Mouse (Mus musculus): ENCODE measurements around the gene Cacna1g. TPM values are rescaled to one million over a fixed set of nuclear protein-coding genes. Genes with fewer than 3 reads are reported as not detected.

Cacna1g gene
- polyA plus RNA-seq, 1 experiment, result 3.4 TPM

GRCm38 (mm10) chr11:94379061-94379460, 94.9 kb downstream of the Cacna1g start:
- H3K4me3 ChIP-seq (ENCODE audit: control insufficient read depth, low read depth, low read length), result no peak overlapping the region
- TF ChIP-seq CTCF (IDR thresholded peaks at IDR 0.05; ENCODE audit: control insufficient read depth, insufficient read depth, insufficient replicate concordance, low read depth, low read length), result no peak
- TF ChIP-seq POLR2A (IDR thresholded peaks at IDR 0.05; ENCODE audit: control insufficient read depth, low read depth, low read length), result no peak
- H3K36me3 ChIP-seq (ENCODE audit: control insufficient read depth, insufficient read depth, low read length), result no peaks in the 10 kb centered on the region
- no peaks in the 10 kb centered on the region for H3K4me1 ChIP-seq (ENCODE audit: control insufficient read depth, insufficient read depth, low read length)
- H3K27ac ChIP-seq (ENCODE audit: control insufficient read depth, insufficient read depth, low read depth, low read length), result no peak overlapping the region
- H3K27me3 ChIP-seq (ENCODE audit: control insufficient read depth, insufficient read depth, low read length), result no peaks in the 10 kb centered on the region

GRCm38 (mm10) chr11:94374276-94374948, 99.6 kb downstream of the Cacna1g start:
- H3K36me3 ChIP-seq (ENCODE audit: control insufficient read depth, insufficient read depth, low read length), result no peaks in the 10 kb centered on the region
- no peak overlapping the region for H3K27ac ChIP-seq (ENCODE audit: control insufficient read depth, insufficient read depth, low read depth, low read length)
- H3K27me3 ChIP-seq (ENCODE audit: control insufficient read depth, insufficient read depth, low read length), result no peaks in the 10 kb centered on the region
- no peak overlapping the region for H3K4me3 ChIP-seq (ENCODE audit: control insufficient read depth, low read depth, low read length)
- no peak for TF ChIP-seq CTCF (IDR thresholded peaks at IDR 0.05; ENCODE audit: control insufficient read depth, insufficient read depth, insufficient replicate concordance, low read depth, low read length)
- TF ChIP-seq POLR2A (IDR thresholded peaks at IDR 0.05; ENCODE audit: control insufficient read depth, low read depth, low read length), result no peak
- H3K4me1 ChIP-seq (ENCODE audit: control insufficient read depth, insufficient read depth, low read length), result no peaks in the 10 kb centered on the region

- no peaks in the 10 kb centered on the region for H3K27me3 ChIP-seq (ENCODE audit: control insufficient read depth, insufficient read depth, low read length)
- H3K27ac ChIP-seq (ENCODE audit: control insufficient read depth, insufficient read depth, low read depth, low read length), result no peak overlapping the region
- H3K4me3 ChIP-seq (ENCODE audit: control insufficient read depth, low read depth, low read length), result no peak overlapping the region
- H3K4me1 ChIP-seq (ENCODE audit: control insufficient read depth, insufficient read depth, low read length), result no peaks in the 10 kb centered on the region
- no peak for TF ChIP-seq POLR2A (IDR thresholded peaks at IDR 0.05; ENCODE audit: control insufficient read depth, low read depth, low read length)
- no peak for TF ChIP-seq CTCF (IDR thresholded peaks at IDR 0.05; ENCODE audit: control insufficient read depth, insufficient read depth, insufficient replicate concordance, low read depth, low read length)
- H3K36me3 ChIP-seq (ENCODE audit: control insufficient read depth, insufficient read depth, low read length), result no peaks in the 10 kb centered on the region
These were observed 103.2 kb downstream of the Cacna1g start for GRCm38 (mm10) chr11:94370809-94371208.

GRCm38 (mm10) chr11:94369981-94370380, 104.0 kb downstream of the Cacna1g start:
- Histone ChIP-seq H3K27ac (ENCODE audit: control insufficient read depth, insufficient read depth, low read depth, low read length) (no peak overlapping the region), H3K36me3 (ENCODE audit: control insufficient read depth, insufficient read depth, low read length) (no peaks in the 10 kb centered on the region), H3K27me3 (ENCODE audit: control insufficient read depth, insufficient read depth, low read length) (no peaks in the 10 kb centered on the region), H3K4me1 (ENCODE audit: control insufficient read depth, insufficient read depth, low read length) (no peaks in the 10 kb centered on the region), H3K4me3 (ENCODE audit: control insufficient read depth, low read depth, low read length) (no peak overlapping the region)
- TF ChIP-seq POLR2A (IDR thresholded peaks at IDR 0.05; ENCODE audit: control insufficient read depth, low read depth, low read length) (no peak), CTCF (IDR thresholded peaks at IDR 0.05; ENCODE audit: control insufficient read depth, insufficient read depth, insufficient replicate concordance, low read depth, low read length) (no peak)

GRCm38 (mm10) chr11:94365340-94365739, 108.7 kb downstream of the Cacna1g start:
- TF ChIP-seq CTCF (IDR thresholded peaks at IDR 0.05; ENCODE audit: control insufficient read depth, insufficient read depth, insufficient replicate concordance, low read depth, low read length) (no peak), POLR2A (IDR thresholded peaks at IDR 0.05; ENCODE audit: control insufficient read depth, low read depth, low read length) (no peak)
- Histone ChIP-seq H3K4me3 (ENCODE audit: control insufficient read depth, low read depth, low read length) (no peak overlapping the region), H3K27me3 (ENCODE audit: control insufficient read depth, insufficient read depth, low read length) (no peaks in the 10 kb centered on the region), H3K27ac (ENCODE audit: control insufficient read depth, insufficient read depth, low read depth, low read length) (no peak overlapping the region), H3K4me1 (ENCODE audit: control insufficient read depth, insufficient read depth, low read length) (no peaks in the 10 kb centered on the region), H3K36me3 (ENCODE audit: control insufficient read depth, insufficient read depth, low read length) (no peaks in the 10 kb centered on the region)

GRCm38 (mm10) chr11:94363690-94364089, 110.3 kb downstream of the Cacna1g start:
- H3K27ac ChIP-seq (ENCODE audit: control insufficient read depth, insufficient read depth, low read depth, low read length), result no peak overlapping the region
- H3K4me1 ChIP-seq (ENCODE audit: control insufficient read depth, insufficient read depth, low read length), result no peaks in the 10 kb centered on the region
- TF ChIP-seq POLR2A (IDR thresholded peaks at IDR 0.05; ENCODE audit: control insufficient read depth, low read depth, low read length), result no peak
- no peak for TF ChIP-seq CTCF (IDR thresholded peaks at IDR 0.05; ENCODE audit: control insufficient read depth, insufficient read depth, insufficient replicate concordance, low read depth, low read length)
- H3K36me3 ChIP-seq (ENCODE audit: control insufficient read depth, insufficient read depth, low read length), result no peaks in the 10 kb centered on the region
- H3K4me3 ChIP-seq (ENCODE audit: control insufficient read depth, low read depth, low read length), result no peak overlapping the region
- no peaks in the 10 kb centered on the region for H3K27me3 ChIP-seq (ENCODE audit: control insufficient read depth, insufficient read depth, low read length)

- H3K4me3 ChIP-seq (ENCODE audit: control insufficient read depth, low read depth, low read length), result no peak overlapping the region
- H3K27me3 ChIP-seq (ENCODE audit: control insufficient read depth, insufficient read depth, low read length), result no peaks in the 10 kb centered on the region
- H3K4me1 ChIP-seq (ENCODE audit: control insufficient read depth, insufficient read depth, low read length), result no peaks in the 10 kb centered on the region
- TF ChIP-seq CTCF (IDR thresholded peaks at IDR 0.05; ENCODE audit: control insufficient read depth, insufficient read depth, insufficient replicate concordance, low read depth, low read length), result no peak
- no peak for TF ChIP-seq POLR2A (IDR thresholded peaks at IDR 0.05; ENCODE audit: control insufficient read depth, low read depth, low read length)
- H3K27ac ChIP-seq (ENCODE audit: control insufficient read depth, insufficient read depth, low read depth, low read length), result no peak overlapping the region
- no peaks in the 10 kb centered on the region for H3K36me3 ChIP-seq (ENCODE audit: control insufficient read depth, insufficient read depth, low read length)
These were observed 111.9 kb downstream of the Cacna1g start for GRCm38 (mm10) chr11:94362101-94362500.
